Mouse (Mus musculus): ENCODE measurements at regions not wholly inside any gene's neighbourhood (a gene's known extent, or its start where the extent isn't known, plus 50 kb on each side); places are given as distances from the start of the nearest gene placed in this dataset.

DNA sequence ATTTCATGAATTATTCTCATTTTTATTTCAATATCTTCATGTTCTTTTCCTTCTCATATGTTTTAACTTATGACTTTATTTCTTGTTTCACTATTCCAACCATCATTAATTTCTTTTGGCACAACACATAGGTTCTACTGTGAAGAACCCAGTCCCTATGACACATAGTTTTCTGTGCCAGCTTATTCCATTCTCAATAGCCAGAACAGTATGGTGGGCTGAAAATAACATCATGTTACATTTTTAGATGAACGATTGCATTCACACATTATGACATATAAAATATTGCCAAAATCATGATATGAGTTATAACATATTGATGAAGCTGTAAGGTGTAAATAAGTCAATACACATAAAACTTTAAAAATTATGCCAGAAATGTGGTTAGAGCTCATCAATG is 982.4 kb downstream of the Gsdmc2 start:
- no peak overlapping the region for H3K9ac ChIP-seq (replicated peaks; ENCODE audit: low read depth, low read length)
- WGBS: 93% methylated on average over 1 of the region's 1 CpGs
- no peak for ATAC-seq (ENCODE audit: insufficient number of reproducible peaks, insufficient read depth, low FRiP score, low read depth)

DNA sequence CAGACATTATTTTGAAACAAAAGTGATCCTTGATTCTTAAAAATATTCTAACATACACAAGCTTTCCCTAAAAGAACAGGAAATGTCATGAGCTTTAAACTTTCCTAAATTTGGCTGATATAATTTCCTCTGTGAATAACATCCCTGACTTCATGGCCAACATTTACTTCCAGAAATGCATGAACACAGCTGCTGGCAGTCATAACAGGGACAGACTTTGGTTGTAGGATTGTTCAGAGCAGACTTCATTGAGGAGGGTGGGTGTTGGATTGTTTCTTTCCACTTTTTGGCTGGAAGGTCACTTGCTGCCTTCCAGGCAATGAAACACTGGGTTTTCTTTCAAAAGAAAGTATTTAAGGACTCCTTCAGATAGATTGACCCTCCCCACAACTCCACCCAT is 983.6 kb downstream of the Gsdmc2 start:
- no peak for ATAC-seq (ENCODE audit: insufficient number of reproducible peaks, insufficient read depth, low FRiP score, low read depth)
- Histone ChIP-seq H3K27ac (ENCODE audit: low read length) (no peak overlapping the region; the same call in 1 of the 2 replicates), H3K9me3 (ENCODE audit: control insufficient read depth, low read depth, low read length) (no peaks in the 10 kb centered on the region), H3K4me1 (ENCODE audit: control insufficient read depth, insufficient read depth, low read length) (no peaks in the 10 kb centered on the region), H3K27me3 (ENCODE audit: control insufficient read depth, insufficient read depth, low read length) (no peaks in the 10 kb centered on the region), H3K9ac (replicated peaks; ENCODE audit: low read depth, low read length) (no peak overlapping the region), H3K4me3 (ENCODE audit: low read depth, low read length) (no peak overlapping the region), H3K36me3 (ENCODE audit: control insufficient read depth, insufficient read depth, low read length) (no peaks in the 10 kb centered on the region), H3K4me2 (replicated peaks; ENCODE audit: low read depth, low read length) (no peak overlapping the region)

More for the DNA sequence above, 982.4 kb downstream of the Gsdmc2 start:
- no peak overlapping the region for H3K4me3 ChIP-seq (ENCODE audit: low read depth, low read length)
- no peaks in the 10 kb centered on the region for H3K27me3 ChIP-seq (ENCODE audit: control insufficient read depth, insufficient read depth, low read length)
- H3K9me3 ChIP-seq (ENCODE audit: control insufficient read depth, low read depth, low read length): no peaks in the 10 kb centered on the region
- no peak overlapping the region for H3K27ac ChIP-seq (ENCODE audit: low read length)
- no peaks in the 10 kb centered on the region for H3K4me1 ChIP-seq (ENCODE audit: control insufficient read depth, insufficient read depth, low read length)
- no peaks in the 10 kb centered on the region for H3K36me3 ChIP-seq (ENCODE audit: control insufficient read depth, insufficient read depth, low read length)
- H3K4me2 ChIP-seq (replicated peaks; ENCODE audit: low read depth, low read length): no peak overlapping the region

DNA sequence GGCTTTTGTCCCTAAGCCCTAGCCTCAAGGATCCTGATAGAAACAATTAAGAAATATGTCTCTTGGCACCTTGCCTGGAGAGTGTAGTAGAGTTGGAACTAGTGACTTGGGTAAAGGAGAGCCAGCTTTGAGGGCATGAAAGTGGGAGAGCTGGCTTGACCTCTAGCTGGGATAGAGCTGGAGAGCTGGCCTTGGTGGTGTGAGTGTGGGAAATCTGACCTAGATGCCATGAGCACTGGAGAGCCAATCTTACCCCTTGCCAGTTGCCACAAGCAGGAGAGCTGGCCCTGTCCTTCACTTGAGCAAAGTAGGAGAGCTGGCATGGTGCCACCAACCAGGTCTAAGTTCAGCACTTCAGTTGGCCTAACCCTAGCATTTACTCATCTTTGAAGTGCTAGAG is 995.7 kb downstream of the Gsdmc2 start:
- Histone ChIP-seq H3K9me3 (ENCODE audit: control insufficient read depth, low read depth, low read length) (no peaks in the 10 kb centered on the region), H3K36me3 (ENCODE audit: control insufficient read depth, insufficient read depth, low read length) (no peaks in the 10 kb centered on the region), H3K9ac (replicated peaks; ENCODE audit: low read depth, low read length) (no peak overlapping the region), H3K4me2 (replicated peaks; ENCODE audit: low read depth, low read length) (no peak overlapping the region), H3K27me3 (ENCODE audit: control insufficient read depth, insufficient read depth, low read length) (no peaks in the 10 kb centered on the region), H3K27ac (ENCODE audit: low read length) (no peak overlapping the region), H3K4me1 (ENCODE audit: control insufficient read depth, insufficient read depth, low read length) (no peaks in the 10 kb centered on the region), H3K4me3 (ENCODE audit: low read depth, low read length) (no peak overlapping the region)
- ATAC-seq (ENCODE audit: insufficient number of reproducible peaks, insufficient read depth, low FRiP score, low read depth): no peak

DNA sequence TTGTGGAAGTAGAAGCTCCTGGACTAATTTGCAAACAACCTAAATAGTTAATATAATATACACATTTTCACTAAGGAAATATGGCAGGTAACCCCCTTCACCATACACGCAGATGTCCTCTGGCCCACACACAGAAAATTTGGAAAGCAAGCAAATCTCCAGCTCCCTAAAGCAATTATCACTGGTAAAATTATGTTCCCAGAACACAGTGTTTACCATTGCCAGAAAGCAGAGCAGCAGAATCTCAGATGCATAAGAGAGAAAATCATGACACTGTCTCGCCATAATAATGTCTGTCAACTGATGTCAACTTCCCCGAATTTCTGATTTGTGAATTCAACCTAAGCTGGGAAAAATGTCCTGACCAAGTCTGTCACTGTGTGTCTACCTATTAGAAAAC is 999.1 kb downstream of the Gsdmc2 start:
- no peak overlapping the region for H3K4me3 ChIP-seq (ENCODE audit: low read depth, low read length)
- H3K27ac ChIP-seq (ENCODE audit: low read length): no peak overlapping the region
- no peaks in the 10 kb centered on the region for H3K36me3 ChIP-seq (ENCODE audit: control insufficient read depth, insufficient read depth, low read length)
- H3K9me3 ChIP-seq (ENCODE audit: control insufficient read depth, low read depth, low read length): no peaks in the 10 kb centered on the region
- WGBS: 79% methylated on average over 3 of the region's 3 CpGs
- H3K9ac ChIP-seq (replicated peaks; ENCODE audit: low read depth, low read length): no peak overlapping the region
- H3K4me1 ChIP-seq (ENCODE audit: control insufficient read depth, insufficient read depth, low read length): no peaks in the 10 kb centered on the region
- no peak for ATAC-seq (ENCODE audit: insufficient number of reproducible peaks, insufficient read depth, low FRiP score, low read depth)
- H3K4me2 ChIP-seq (replicated peaks; ENCODE audit: low read depth, low read length): no peak overlapping the region
- no peaks in the 10 kb centered on the region for H3K27me3 ChIP-seq (ENCODE audit: control insufficient read depth, insufficient read depth, low read length)

DNA sequence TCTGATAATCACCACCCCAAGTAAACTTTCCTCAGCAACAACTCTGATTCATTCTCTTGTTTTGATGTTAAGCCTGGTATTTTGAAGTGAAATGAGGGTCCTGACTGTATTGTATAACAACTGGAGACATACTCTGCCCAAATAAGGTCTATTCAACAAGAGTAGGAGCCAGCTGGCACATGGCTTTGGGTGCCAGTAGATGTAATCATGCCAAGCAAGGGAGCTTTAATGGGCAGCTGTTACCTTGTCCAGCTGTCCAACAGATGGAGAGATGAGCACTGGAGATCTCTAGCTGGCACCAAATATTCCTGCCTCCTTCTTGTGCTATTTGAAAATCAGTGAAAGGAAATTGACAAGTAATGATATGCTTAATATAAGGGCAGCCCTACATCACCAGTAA is 1019.4 kb downstream of the Gsdmc2 start:
- no peak for ATAC-seq (ENCODE audit: insufficient number of reproducible peaks, insufficient read depth, low FRiP score, low read depth)
- no peaks in the 10 kb centered on the region for H3K36me3 ChIP-seq (ENCODE audit: control insufficient read depth, insufficient read depth, low read length)
- no peaks in the 10 kb centered on the region for H3K9me3 ChIP-seq (ENCODE audit: control insufficient read depth, low read depth, low read length)
- no peak overlapping the region for H3K4me2 ChIP-seq (replicated peaks; ENCODE audit: low read depth, low read length)
- H3K27me3 ChIP-seq (ENCODE audit: control insufficient read depth, insufficient read depth, low read length): no peaks in the 10 kb centered on the region
- no peak overlapping the region for H3K4me3 ChIP-seq (ENCODE audit: low read depth, low read length)
- no peak overlapping the region for H3K9ac ChIP-seq (replicated peaks; ENCODE audit: low read depth, low read length)
- no peak overlapping the region for H3K27ac ChIP-seq (ENCODE audit: low read length)
- no peaks in the 10 kb centered on the region for H3K4me1 ChIP-seq (ENCODE audit: control insufficient read depth, insufficient read depth, low read length)

DNA sequence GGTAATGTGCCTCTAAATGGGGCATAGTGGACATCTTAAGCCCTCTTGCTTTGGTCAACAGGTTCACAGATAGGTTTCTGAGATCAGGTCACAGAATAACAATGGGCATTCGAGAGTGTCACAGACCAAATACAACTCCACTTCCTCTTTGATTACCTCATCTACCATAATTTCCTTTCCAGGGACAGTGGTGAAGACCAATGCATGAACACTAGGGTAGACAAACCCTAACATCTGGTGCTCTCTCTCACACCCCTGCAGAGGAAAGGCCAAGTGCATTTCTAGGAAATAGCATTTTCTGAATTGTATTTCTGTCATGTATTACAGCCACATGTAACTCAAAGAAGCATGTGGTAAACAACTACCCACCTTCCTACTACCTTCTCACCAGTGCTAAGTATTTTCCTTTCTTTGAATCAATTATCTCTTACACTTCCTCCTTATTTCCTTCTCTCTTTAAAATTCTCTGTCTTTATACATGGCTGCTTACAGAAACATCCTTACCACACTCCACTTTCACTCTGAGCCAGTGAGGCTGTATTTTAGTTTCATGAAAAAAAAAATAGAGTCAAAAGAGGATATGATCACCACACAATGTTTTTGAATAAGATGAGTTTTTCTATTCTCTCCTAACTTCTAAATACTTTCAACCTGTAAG is 1021.0 kb downstream of the Gsdmc2 start:
- Histone ChIP-seq H3K4me3 (ENCODE audit: low read depth, low read length) (no peak overlapping the region), H3K4me1 (ENCODE audit: control insufficient read depth, insufficient read depth, low read length) (no peaks in the 10 kb centered on the region), H3K9me3 (ENCODE audit: control insufficient read depth, low read depth, low read length) (no peaks in the 10 kb centered on the region), H3K27me3 (ENCODE audit: control insufficient read depth, insufficient read depth, low read length) (no peaks in the 10 kb centered on the region), H3K9ac (replicated peaks; ENCODE audit: low read depth, low read length) (no peak overlapping the region), H3K27ac (ENCODE audit: low read length) (no peak overlapping the region), H3K36me3 (ENCODE audit: control insufficient read depth, insufficient read depth, low read length) (no peaks in the 10 kb centered on the region), H3K4me2 (replicated peaks; ENCODE audit: low read depth, low read length) (no peak overlapping the region)
- no peak for ATAC-seq (ENCODE audit: insufficient number of reproducible peaks, insufficient read depth, low FRiP score, low read depth)
- WGBS: 82% methylated on average over 1 of the region's 1 CpGs

DNA sequence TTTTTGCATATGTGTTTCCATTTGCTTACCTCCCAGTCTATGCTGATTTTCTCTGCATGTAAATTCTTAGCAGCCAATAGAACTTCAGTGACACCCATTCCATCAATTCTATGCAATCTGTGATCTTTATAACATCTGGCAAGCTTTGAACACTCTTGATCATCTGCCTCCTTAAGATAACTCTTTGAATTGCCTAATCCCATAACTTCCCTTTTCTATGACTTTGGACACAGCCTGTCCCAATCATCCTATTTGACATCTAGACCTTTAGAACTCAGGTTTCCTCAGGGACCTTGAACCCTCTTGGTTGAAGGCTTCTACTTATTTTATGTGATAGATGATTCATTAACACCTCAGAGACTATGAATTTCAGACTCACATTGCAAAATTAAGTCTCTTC is 1022.7 kb downstream of the Gsdmc2 start:
- H3K9me3 ChIP-seq (ENCODE audit: control insufficient read depth, low read depth, low read length): no peaks in the 10 kb centered on the region
- no peak overlapping the region for H3K27ac ChIP-seq (ENCODE audit: low read length)
- no peak overlapping the region for H3K4me3 ChIP-seq (ENCODE audit: low read depth, low read length)
- H3K4me1 ChIP-seq (ENCODE audit: control insufficient read depth, insufficient read depth, low read length): no peaks in the 10 kb centered on the region
- no peak overlapping the region for H3K9ac ChIP-seq (replicated peaks; ENCODE audit: low read depth, low read length)
- no peak for ATAC-seq (ENCODE audit: insufficient number of reproducible peaks, insufficient read depth, low FRiP score, low read depth)
- H3K36me3 ChIP-seq (ENCODE audit: control insufficient read depth, insufficient read depth, low read length): no peaks in the 10 kb centered on the region
- H3K27me3 ChIP-seq (ENCODE audit: control insufficient read depth, insufficient read depth, low read length): no peaks in the 10 kb centered on the region
- no peak overlapping the region for H3K4me2 ChIP-seq (replicated peaks; ENCODE audit: low read depth, low read length)

DNA sequence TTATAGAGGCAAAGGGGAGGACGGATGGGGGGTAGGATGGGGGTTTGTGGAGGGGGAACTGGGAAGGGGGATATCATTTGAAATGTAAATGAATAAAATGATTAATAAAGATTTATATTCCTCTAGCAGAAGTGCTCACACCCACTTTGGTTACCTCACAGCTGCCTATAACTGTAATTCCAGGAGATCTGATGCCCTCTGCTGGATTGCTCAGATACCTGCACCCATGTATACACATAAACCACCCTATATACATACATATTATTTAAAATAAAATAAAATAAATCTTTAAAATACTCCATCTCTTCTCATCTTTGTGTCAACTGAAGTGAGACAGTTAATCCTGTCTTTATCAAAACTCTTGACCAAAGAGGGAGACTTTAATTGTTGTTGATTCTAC is 1031.9 kb downstream of the Gsdmc2 start:
- H3K9ac ChIP-seq (replicated peaks; ENCODE audit: low read depth, low read length): no peak overlapping the region
- H3K36me3 ChIP-seq (ENCODE audit: control insufficient read depth, insufficient read depth, low read length): no peaks in the 10 kb centered on the region
- no peaks in the 10 kb centered on the region for H3K9me3 ChIP-seq (ENCODE audit: control insufficient read depth, low read depth, low read length)
- no peaks in the 10 kb centered on the region for H3K4me1 ChIP-seq (ENCODE audit: control insufficient read depth, insufficient read depth, low read length)
- no peak overlapping the region for H3K4me3 ChIP-seq (ENCODE audit: low read depth, low read length)
- no peak overlapping the region for H3K27ac ChIP-seq (ENCODE audit: low read length)
- no peaks in the 10 kb centered on the region for H3K27me3 ChIP-seq (ENCODE audit: control insufficient read depth, insufficient read depth, low read length)
- H3K4me2 ChIP-seq (replicated peaks; ENCODE audit: low read depth, low read length): no peak overlapping the region
- 92% methylated on average over 1 of the region's 1 CpGs for WGBS
- ATAC-seq (ENCODE audit: insufficient number of reproducible peaks, insufficient read depth, low FRiP score, low read depth): no peak

DNA sequence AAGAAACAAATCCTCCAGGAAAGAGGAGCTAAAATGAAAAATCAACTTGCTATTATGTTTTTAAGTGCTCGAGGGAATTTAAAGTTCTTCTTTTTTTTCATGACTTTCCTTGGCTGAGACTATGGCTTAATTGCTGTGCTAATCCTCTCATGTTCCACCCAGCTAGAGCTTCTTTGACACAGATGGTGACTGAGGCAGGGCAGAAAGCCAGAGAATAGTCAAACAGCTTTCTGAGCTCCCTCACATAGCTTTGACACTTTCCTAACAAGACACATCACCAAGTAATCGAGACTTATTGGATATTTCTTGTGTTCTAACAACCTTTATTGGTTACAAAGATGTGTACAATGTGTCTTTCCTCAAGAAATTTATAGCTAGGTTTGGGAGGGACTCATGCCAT is 1033.0 kb downstream of the Gsdmc2 start:
- H3K27ac ChIP-seq (ENCODE audit: low read length): no peak overlapping the region
- H3K9ac ChIP-seq (replicated peaks; ENCODE audit: low read depth, low read length): no peak overlapping the region
- ATAC-seq (ENCODE audit: insufficient number of reproducible peaks, insufficient read depth, low FRiP score, low read depth): no peak
- H3K9me3 ChIP-seq (ENCODE audit: control insufficient read depth, low read depth, low read length): no peaks in the 10 kb centered on the region
- WGBS: 67% methylated on average over 2 of the region's 2 CpGs
- no peaks in the 10 kb centered on the region for H3K36me3 ChIP-seq (ENCODE audit: control insufficient read depth, insufficient read depth, low read length)
- no peak overlapping the region for H3K4me3 ChIP-seq (ENCODE audit: low read depth, low read length)
- no peaks in the 10 kb centered on the region for H3K4me1 ChIP-seq (ENCODE audit: control insufficient read depth, insufficient read depth, low read length)
- no peak overlapping the region for H3K4me2 ChIP-seq (replicated peaks; ENCODE audit: low read depth, low read length)
- H3K27me3 ChIP-seq (ENCODE audit: control insufficient read depth, insufficient read depth, low read length): no peaks in the 10 kb centered on the region
